Mouse (Mus musculus): ENCODE measurements around the gene Spocd1. TPM values are rescaled to one million over a fixed set of nuclear protein-coding genes. Genes with fewer than 3 reads are reported as not detected.

Spocd1 gene
- polyA plus RNA-seq, 1 experiment from 2014 or later: not detected

DNA sequence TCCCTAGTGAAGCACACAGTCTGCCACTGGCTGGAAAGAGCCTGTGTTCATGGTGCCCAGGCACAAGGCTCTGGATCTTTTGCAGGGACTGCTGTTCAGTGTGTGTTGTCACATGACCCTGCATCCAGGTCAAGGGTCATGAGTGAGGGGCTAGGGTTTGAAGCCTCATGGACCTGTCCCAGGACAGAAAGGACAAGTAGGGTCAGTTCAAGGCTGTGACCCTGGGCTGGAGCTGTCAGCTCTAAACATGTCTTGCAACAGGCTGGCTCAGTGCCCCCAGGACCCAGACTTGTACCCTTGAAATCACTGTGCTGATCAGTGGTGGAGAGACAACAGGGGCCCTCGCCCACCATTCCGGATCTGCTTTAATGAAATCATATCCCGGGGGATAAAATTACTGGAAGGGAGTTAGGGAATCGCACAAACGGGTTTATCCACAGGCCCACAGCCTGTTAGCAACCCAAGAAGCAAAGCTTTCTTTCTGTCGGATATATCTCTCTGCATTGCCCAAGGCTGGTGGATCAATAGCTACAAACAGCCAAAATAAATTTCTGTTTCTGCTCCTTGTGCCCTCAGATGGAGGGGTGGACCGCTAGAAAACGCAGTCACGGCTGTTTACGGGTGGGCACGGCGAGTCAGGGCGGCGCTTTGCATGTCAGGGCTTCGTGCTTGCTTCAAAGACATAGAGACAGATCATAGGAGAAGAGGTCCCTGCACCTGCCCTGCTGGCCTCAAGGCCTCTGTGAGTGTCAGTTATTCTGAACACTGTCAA, 8.3 kb upstream of the Spocd1 start:
- DNase-seq (ENCODE audit: low spot score) (no peak), ATAC-seq (ENCODE audit: low FRiP score, low TSS enrichment) (no peak)
- Histone ChIP-seq H3K36me3 (ENCODE audit: control insufficient read depth, insufficient read depth, low read length) (no peaks in the 10 kb centered on the region), H3K27me3 (ENCODE audit: control insufficient read depth, insufficient read depth, low read length) (no peaks in the 10 kb centered on the region), H3K27ac (replicated peaks) (no peak overlapping the region), H3K4me2 (replicated peaks; ENCODE audit: low read depth) (no peak overlapping the region), H3K4me3 (ENCODE audit: low read depth, low read length) (no peak overlapping the region), H3K9ac (ENCODE audit: low read length) (no peak overlapping the region), H3K9me3 (ENCODE audit: control insufficient read depth, low read length) (no peaks in the 10 kb centered on the region), H3K4me1 (replicated peaks; ENCODE audit: control insufficient read depth, insufficient read depth) (0 out of 2 replicates have a peak, but pooled peaks cover 2% of the 10 kb centered on the region)
- WGBS: 77% methylated on average over 15 of the region's 15 CpGs
- TF ChIP-seq EP300 (optimal IDR thresholded peaks at IDR 0.05) (no peak), CTCF (IDR thresholded peaks at IDR 0.05; ENCODE audit: low read depth) (no peak)

DNA sequence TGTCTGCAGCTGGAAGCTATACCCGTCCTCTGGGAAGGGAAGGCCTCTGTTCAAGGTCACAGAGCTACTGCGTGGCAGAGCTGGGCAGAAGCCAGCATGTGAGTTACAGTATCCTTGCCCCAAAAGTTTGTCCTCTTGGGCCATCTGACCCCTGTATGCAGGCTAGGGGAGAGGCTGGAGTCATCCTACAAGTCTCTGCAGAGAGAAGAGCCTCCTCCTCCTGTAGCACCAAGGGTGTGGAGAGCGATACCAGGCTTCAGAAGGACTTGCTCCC, 7.8 kb upstream of the Spocd1 start:
- Histone ChIP-seq H3K4me1 (replicated peaks; ENCODE audit: control insufficient read depth, insufficient read depth) (no peaks in the 10 kb centered on the region), H3K4me3 (ENCODE audit: low read depth, low read length) (no peak overlapping the region), H3K4me2 (replicated peaks; ENCODE audit: low read depth) (no peak overlapping the region), H3K27me3 (ENCODE audit: control insufficient read depth, insufficient read depth, low read length) (no peaks in the 10 kb centered on the region), H3K27ac (replicated peaks) (no peak overlapping the region), H3K9ac (ENCODE audit: low read length) (no peak overlapping the region), H3K36me3 (ENCODE audit: control insufficient read depth, insufficient read depth, low read length) (no peaks in the 10 kb centered on the region), H3K9me3 (ENCODE audit: control insufficient read depth, low read length) (no peaks in the 10 kb centered on the region)
- ATAC-seq (ENCODE audit: low FRiP score, low TSS enrichment) (no peak), DNase-seq (ENCODE audit: low spot score) (no peak)
- no peak for TF ChIP-seq CTCF (IDR thresholded peaks at IDR 0.05; ENCODE audit: low read depth)
- TF ChIP-seq EP300 (optimal IDR thresholded peaks at IDR 0.05): no peak
- WGBS: 39% methylated on average over 3 of the region's 3 CpGs

DNA sequence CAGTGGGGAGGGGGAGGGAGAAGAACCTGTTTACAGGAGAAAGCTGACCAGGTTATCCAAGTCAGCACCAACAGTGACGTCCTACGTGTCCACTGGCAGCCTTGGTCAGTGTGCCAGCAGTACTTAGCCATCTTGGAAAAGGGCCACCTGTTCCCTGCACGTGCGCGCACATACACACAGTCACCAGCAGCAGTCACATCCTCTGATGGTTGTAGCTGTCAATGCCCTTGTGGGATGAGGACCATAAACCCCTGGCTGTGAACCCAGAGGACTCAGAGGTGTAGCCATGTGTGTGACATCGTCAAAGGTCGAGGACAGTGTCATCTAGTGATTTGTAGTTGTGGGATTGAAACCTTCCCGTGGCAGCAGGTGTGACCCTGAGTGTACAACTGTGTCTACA, 4.9 kb upstream of the Spocd1 start:
- H3K9ac ChIP-seq (ENCODE audit: low read length): no peak overlapping the region
- DNase-seq (ENCODE audit: low spot score): no peak
- 72% methylated on average over 8 of the region's 8 CpGs for WGBS
- H3K27me3 ChIP-seq (ENCODE audit: control insufficient read depth, insufficient read depth, low read length): no peaks in the 10 kb centered on the region
- TF ChIP-seq EP300 (optimal IDR thresholded peaks at IDR 0.05): no peak
- no peaks in the 10 kb centered on the region for H3K9me3 ChIP-seq (ENCODE audit: control insufficient read depth, low read length)
- no peak overlapping the region for H3K4me2 ChIP-seq (replicated peaks; ENCODE audit: low read depth)
- no peaks in the 10 kb centered on the region for H3K36me3 ChIP-seq (ENCODE audit: control insufficient read depth, insufficient read depth, low read length)
- no peak overlapping the region for H3K27ac ChIP-seq (replicated peaks)
- H3K4me1 ChIP-seq (replicated peaks; ENCODE audit: control insufficient read depth, insufficient read depth): no peaks in the 10 kb centered on the region
- no peak for ATAC-seq (ENCODE audit: low FRiP score, low TSS enrichment)
- H3K4me3 ChIP-seq (ENCODE audit: low read depth, low read length): no peak overlapping the region

DNA sequence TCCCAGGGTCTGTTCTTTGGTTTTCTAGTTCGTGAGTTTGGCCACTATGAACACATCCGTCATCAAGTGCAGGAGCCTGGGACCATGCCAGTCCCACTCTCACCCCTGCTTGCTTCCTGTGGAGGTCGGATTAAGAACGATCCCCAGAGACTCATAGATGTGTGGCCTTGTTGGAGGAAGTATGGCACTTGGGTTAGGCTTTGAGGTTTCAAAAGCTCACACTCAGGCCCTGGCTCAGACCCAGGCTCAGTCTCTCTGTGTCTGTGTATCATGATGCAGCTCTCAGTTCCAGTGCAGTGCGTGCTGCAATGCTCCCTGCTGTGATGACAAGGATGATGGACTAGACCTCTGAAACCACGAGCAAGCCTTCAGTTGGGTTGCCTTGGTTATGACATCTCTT, 4.4 kb upstream of the Spocd1 start:
- H3K27ac ChIP-seq (replicated peaks): no peak overlapping the region
- ATAC-seq (ENCODE audit: low FRiP score, low TSS enrichment) (no peak), DNase-seq (ENCODE audit: low spot score) (no peak)
- WGBS: 50% methylated on average over 6 of the region's 6 CpGs
- H3K4me3 ChIP-seq (ENCODE audit: low read depth, low read length): no peak overlapping the region
- H3K27me3 ChIP-seq (ENCODE audit: control insufficient read depth, insufficient read depth, low read length): no peaks in the 10 kb centered on the region
- H3K9ac ChIP-seq (ENCODE audit: low read length): no peak overlapping the region
- H3K4me2 ChIP-seq (replicated peaks; ENCODE audit: low read depth): no peak overlapping the region
- TF ChIP-seq EP300 (optimal IDR thresholded peaks at IDR 0.05) (no peak), CTCF (IDR thresholded peaks at IDR 0.05; ENCODE audit: low read depth) (no peak)
- H3K9me3 ChIP-seq (ENCODE audit: control insufficient read depth, low read length): no peaks in the 10 kb centered on the region
- H3K4me1 ChIP-seq (replicated peaks; ENCODE audit: control insufficient read depth, insufficient read depth): no peaks in the 10 kb centered on the region
- no peaks in the 10 kb centered on the region for H3K36me3 ChIP-seq (ENCODE audit: control insufficient read depth, insufficient read depth, low read length)

DNA sequence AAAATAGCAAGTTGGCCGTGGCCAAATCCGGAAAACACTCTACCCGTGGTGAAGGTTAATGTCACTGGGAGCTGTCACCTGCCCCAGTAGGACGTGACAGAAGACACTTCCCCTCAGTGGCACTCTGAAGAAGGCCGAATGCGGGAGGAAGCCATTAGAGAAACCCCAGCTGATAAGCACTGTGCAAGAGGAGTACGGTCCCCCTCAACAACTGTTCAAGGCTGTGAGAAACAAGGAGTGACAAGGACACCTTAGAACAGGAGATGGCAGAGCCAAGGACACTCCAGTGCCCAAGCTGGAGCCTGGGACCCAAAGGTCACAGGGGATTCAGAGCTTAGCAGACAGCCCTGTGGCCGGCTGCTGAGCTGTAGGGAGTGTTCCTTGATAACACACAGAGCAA, 2.5 kb upstream of the Spocd1 start:
- ATAC-seq (ENCODE audit: low FRiP score, low TSS enrichment): no peak
- WGBS: 32% methylated on average over 8 of the region's 8 CpGs
- Histone ChIP-seq H3K36me3 (ENCODE audit: control insufficient read depth, insufficient read depth, low read length) (no peaks in the 10 kb centered on the region), H3K4me3 (ENCODE audit: low read depth, low read length) (no peak overlapping the region), H3K4me1 (replicated peaks; ENCODE audit: control insufficient read depth, insufficient read depth) (no peaks in the 10 kb centered on the region), H3K9ac (ENCODE audit: low read length) (no peak overlapping the region), H3K27ac (replicated peaks) (no peak overlapping the region), H3K4me2 (replicated peaks; ENCODE audit: low read depth) (no peak overlapping the region), H3K27me3 (ENCODE audit: control insufficient read depth, insufficient read depth, low read length) (no peaks in the 10 kb centered on the region), H3K9me3 (ENCODE audit: control insufficient read depth, low read length) (no peaks in the 10 kb centered on the region)
- no peak for TF ChIP-seq EP300 (optimal IDR thresholded peaks at IDR 0.05)
- TF ChIP-seq CTCF (IDR thresholded peaks at IDR 0.05; ENCODE audit: low read depth): no peak
- DNase-seq (ENCODE audit: low spot score): peak; percentile 45

DNA sequence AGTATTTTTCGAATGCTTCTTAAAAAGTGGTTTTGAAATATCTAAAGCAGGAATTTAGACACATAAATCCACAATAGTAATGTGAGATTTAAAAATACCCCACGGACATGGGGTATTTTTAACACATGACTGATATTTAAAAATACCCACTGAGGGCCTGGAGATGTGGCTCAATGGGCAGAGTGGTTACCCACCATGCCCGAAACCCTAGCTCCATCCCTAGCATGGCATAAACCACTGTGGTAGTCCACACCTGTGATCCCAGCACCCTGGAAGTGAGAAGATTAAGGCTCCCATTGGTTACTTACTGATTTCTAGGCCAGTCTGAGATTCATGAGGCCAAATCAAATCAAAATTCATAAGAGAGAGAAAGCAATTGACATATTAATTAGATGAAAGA, 2.0 kb upstream of the Spocd1 start:
- Histone ChIP-seq H3K4me3 (ENCODE audit: low read depth, low read length) (no peak overlapping the region), H3K9ac (ENCODE audit: low read length) (no peak overlapping the region), H3K9me3 (ENCODE audit: control insufficient read depth, low read length) (no peaks in the 10 kb centered on the region), H3K4me2 (replicated peaks; ENCODE audit: low read depth) (no peak overlapping the region), H3K36me3 (ENCODE audit: control insufficient read depth, insufficient read depth, low read length) (no peaks in the 10 kb centered on the region), H3K4me1 (replicated peaks; ENCODE audit: control insufficient read depth, insufficient read depth) (no peaks in the 10 kb centered on the region), H3K27me3 (ENCODE audit: control insufficient read depth, insufficient read depth, low read length) (no peaks in the 10 kb centered on the region), H3K27ac (replicated peaks) (no peak overlapping the region)
- WGBS: 77% methylated on average over 3 of the region's 3 CpGs
- TF ChIP-seq CTCF (IDR thresholded peaks at IDR 0.05; ENCODE audit: low read depth) (no peak), EP300 (optimal IDR thresholded peaks at IDR 0.05) (no peak)
- ATAC-seq (ENCODE audit: low FRiP score, low TSS enrichment) (no peak), DNase-seq (ENCODE audit: low spot score) (no peak)

Data from stomach, postnatal 0 days (tissue).